Mouse (Mus musculus): Measurements from ENCODE around the gene Pglyrp1.

DNA sequence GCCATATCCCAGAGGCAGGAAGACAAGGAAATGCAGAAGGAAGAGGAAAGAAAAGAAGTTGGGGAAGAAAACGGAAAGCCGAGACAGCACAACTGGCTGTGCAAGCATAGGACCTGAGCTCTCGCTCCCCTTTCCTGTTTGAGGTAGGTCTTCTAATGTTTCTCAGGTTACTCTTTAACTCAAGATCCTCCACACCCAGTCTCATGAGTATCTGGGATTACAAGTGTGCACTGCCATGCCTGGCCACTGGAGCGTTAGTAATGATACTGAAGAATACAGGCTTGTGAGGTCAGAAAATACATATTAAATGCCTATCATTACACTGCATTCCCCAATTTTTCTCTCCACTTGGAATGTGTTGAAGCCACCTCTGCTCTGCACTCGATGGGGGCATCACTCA lies 4.2 kb downstream of the Pglyrp1 start:
- TF ChIP-seq POLR2AphosphoS2 (IDR thresholded peaks at IDR 0.05; ENCODE audit: insufficient read length, low read depth) (no peak), CEBPB (IDR thresholded peaks at IDR 0.05; ENCODE audit: insufficient read depth, poor library complexity, severe bottlenecking) (no peak)

Data from myocyte (in vitro differentiated cells).